Mouse (Mus musculus): ENCODE measurements around the gene Pknox1. TPM values are rescaled to one million over a fixed set of nuclear protein-coding genes. Genes with fewer than 3 reads are reported as not detected.

The Pknox1 gene
- total RNA-seq, 2 experiments from 2014 or later = 14.3 to 16.2 TPM

DNA sequence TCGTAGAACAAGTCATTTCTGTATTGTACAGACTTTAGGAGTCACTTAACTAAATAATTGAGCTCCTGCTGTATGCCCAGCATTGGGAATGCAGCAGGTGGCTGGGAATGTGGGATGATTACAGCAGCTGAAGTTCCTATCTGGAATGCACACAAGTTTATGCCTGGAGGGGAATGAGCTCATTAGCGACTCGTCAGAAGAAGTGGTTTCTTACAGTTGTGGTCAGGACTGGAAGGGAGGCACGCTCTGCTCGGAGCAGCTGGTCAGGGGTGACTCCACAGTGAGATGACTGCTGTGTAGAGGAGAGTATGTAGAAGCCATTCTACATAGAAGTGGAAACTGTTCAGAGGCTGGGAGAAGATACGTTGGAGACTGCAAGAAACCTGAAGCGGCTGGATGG, 10.1 kb downstream of the Pknox1 start:
- no peak for DNase-seq (ENCODE audit: extremely low spot score in 1 of 2, low spot score in 2 of 2)
- TF ChIP-seq CTCF (IDR thresholded peaks at IDR 0.05) = no peak
- no peak overlapping the region for H3K4me3 ChIP-seq
- intact Hi-C loops (cut with DNase I) = no loop called here
- H3K27ac ChIP-seq = no peak overlapping the region

DNA sequence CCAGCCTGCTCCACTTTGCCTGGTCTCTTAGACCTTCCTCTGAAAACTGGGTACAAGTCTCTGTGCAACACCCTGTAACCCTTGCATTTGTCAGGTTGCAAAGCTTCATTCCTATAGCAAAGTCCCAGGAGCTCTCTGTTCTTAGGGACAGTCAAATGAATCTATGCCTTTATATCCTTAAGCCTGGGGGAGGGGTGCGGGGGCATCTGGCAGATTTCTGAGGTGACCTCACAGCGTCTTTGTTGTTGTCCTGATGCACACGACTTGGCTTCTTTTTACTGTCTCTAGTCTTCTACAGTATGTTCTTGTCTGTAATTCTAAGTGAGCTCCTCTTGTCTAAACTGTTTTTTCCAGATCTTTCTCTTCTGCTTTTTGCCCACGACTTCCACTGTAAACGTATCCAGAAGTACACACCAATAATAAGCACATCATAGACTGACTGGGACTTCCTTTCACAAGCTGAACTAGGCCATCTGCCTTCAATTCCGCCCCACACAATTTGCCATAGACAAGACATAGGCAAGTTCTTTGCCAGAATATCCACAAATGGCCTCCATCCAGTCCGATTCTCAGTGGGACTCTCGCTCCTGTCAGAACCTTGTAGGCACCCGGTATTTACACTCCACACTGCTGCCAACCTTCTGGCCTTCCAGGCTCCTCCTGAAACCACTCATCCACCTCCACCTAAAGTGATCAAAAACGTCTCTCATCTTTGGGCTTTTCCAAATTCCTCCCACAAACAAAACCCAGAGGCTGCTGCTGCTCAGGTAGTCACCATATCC, 12.1 kb downstream of the Pknox1 start:
- intact Hi-C loops (cut with DNase I) = no loop called here
- no peak overlapping the region for H3K4me3 ChIP-seq
- DNase-seq (ENCODE audit: extremely low spot score in 1 of 2, low spot score in 2 of 2) = no peak
- no peak overlapping the region for H3K27ac ChIP-seq
- TF ChIP-seq CTCF (IDR thresholded peaks at IDR 0.05) = no peak

DNA sequence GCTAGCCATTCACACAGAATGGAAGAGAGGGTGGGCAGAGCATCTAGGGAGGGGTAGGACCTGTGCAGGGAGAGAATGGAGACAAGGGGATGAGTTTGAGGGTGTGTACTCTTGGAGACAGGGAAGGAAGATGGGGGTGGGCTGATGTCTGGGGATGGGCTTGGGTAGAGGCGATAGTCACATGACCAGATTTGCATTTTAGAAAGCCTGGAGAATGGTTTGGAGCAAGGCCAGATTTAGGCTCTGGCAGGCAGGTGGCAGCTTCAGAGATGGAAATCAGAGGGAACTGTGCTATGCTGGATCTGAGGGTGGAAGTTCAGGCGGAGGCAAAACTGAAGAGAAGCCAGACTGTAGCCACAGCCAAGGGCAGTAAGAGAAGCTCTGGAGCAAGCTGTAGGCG, 15.8 kb downstream of the Pknox1 start:
- no peak for TF ChIP-seq CTCF (IDR thresholded peaks at IDR 0.05)
- intact Hi-C loops (cut with DNase I) = no loop called here
- DNase-seq (ENCODE audit: extremely low spot score in 1 of 2, low spot score in 2 of 2) = no peak
- Histone ChIP-seq H3K4me3 (no peak overlapping the region), H3K27ac (no peak overlapping the region)

DNA sequence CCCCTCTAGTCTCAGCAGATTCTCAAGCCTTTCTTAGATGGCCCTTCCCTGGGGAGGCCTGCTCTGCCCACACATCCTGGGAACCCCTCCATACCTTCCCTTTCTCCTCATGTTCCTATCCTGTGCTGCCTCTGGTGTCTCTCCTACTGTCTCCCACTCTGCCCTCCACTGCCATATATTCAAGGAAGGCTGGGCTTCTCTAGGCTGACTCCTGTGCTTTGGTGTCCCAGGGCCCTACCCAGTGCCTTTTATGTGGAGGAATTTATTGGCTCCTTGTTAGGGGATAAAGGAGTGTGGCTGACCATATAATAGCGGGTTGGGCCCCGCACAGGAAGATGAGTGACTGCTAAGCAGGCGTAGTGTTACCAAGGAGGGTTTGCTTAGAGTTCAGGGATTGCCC, 18.7 kb downstream of the Pknox1 start:
- intact Hi-C loops (cut with DNase I) = no loop called here
- H3K4me3 ChIP-seq = no peak overlapping the region
- TF ChIP-seq CTCF (IDR thresholded peaks at IDR 0.05) = no peak
- no peak overlapping the region for H3K27ac ChIP-seq
- no peak for DNase-seq (ENCODE audit: extremely low spot score in 1 of 2, low spot score in 2 of 2)

DNA sequence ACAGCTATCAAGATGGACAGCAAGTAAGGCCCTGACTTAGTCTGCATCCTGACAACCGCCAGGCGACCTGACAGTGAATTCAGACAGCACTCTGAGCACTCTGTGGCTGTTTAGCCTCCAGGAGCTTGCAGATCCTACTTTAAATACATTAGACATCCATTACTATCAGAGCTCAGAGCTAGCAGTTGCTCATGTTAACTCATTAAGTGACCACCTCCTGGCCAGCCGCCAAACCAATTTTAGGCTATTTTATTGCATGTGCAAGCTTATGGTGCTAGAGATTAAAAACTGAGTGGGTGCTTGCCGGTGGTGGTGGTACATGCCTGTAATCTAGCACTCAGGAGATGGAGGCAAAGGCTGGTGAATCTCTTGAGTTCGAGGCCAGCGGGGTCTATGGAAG, 19.2 kb downstream of the Pknox1 start:
- Histone ChIP-seq H3K27ac (no peak overlapping the region), H3K4me3 (no peak overlapping the region)
- no peak for DNase-seq (ENCODE audit: extremely low spot score in 1 of 2, low spot score in 2 of 2)
- intact Hi-C loops (cut with DNase I) = no loop called here
- no peak for TF ChIP-seq CTCF (IDR thresholded peaks at IDR 0.05)

DNA sequence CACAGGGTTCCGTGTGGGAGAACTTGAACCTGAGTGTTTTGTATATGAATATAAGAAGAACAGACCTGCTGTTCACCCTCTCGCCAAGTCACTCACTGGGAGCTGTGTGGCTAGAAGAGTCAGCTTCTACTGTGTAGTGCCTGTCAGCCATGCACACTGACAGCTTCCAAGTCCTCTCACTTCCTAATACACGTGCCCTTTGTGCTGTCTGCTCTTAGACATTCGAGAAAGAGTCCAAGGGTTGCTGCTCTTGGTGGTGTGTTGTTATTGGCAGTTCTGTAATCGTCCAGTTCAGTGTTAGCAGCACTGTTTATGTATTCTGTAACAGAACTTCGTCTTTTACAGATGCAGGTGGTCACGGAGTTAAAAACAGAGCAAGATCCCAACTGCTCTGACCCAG, 23.6 kb downstream of the Pknox1 start:
- H3K27ac ChIP-seq = no peak overlapping the region
- TF ChIP-seq CTCF (IDR thresholded peaks at IDR 0.05) = no peak
- H3K4me3 ChIP-seq = no peak overlapping the region
- DNase-seq (ENCODE audit: extremely low spot score in 1 of 2, low spot score in 2 of 2) = no peak
- intact Hi-C loops (cut with DNase I) = no loop called here

DNA sequence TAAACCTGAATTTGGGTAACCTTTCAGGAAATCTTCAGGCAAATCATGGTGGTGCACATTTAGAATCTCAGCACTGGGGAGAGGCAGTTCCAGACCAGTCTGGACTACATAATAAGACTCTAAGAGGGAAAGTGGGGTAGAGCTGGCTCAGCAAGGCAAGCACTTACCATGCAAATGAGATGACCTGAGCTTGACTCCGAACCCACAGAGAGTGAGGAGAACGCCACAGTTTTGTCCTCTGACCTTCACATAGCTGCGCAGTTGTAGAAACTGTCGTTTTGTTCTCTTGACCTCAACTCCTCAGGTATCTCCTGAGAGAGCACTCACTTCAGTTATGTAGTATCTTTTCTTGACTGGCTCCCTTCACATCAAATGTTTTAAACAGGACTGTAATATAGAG, 24.2 kb downstream of the Pknox1 start:
- DNase-seq (ENCODE audit: extremely low spot score in 1 of 2, low spot score in 2 of 2) = no peak
- intact Hi-C loops (cut with DNase I) = no loop called here
- Histone ChIP-seq H3K27ac (no peak overlapping the region), H3K4me3 (no peak overlapping the region)
- TF ChIP-seq CTCF (IDR thresholded peaks at IDR 0.05) = no peak

DNA sequence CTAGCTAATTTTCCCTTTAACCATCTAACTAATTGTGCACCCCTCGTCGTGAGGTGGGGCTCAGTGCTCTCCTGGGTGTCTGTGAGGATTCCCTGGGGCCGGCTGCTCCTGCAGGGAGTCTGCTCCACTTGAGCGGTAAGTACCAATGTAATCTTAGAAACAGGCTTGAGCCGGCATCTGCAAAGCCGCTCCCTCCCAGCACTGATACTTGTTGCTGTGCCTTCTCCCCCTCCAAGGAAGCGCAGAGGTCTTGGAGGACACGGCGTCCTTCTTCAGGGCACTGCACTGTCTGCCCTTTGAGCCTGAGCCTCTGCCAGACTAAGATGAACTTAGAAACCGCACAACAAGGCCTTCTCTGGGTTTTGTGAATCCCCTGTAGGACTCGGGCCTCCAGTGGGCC, 26.3 kb downstream of the Pknox1 start:
- intact Hi-C loops (cut with DNase I) = no loop called here
- H3K4me3 ChIP-seq = no peak overlapping the region
- no peak for DNase-seq (ENCODE audit: extremely low spot score in 1 of 2, low spot score in 2 of 2)
- TF ChIP-seq CTCF (IDR thresholded peaks at IDR 0.05) = no peak
- H3K27ac ChIP-seq = no peak overlapping the region

DNA sequence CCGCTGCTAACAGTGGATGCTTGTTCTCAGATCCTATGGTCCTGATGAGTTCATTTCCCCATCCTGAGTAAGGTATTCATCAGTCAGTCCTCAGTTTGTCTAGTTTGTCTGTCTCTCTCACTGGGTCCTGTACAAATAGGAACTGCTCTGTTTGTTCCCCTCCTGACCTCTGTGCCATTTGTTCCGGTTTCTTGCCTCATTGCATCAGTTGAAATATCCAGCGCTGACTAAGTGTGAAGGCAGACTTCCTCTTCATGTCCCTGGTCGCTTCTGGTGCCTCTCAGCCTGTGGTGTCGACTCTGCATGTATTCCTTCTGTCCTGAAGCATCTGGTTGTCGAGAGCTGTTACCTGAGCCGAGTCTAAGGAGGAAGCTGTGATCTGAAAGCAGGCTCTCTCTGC, 30.1 kb downstream of the Pknox1 start:
- intact Hi-C loops (cut with DNase I) = no loop called here
- TF ChIP-seq CTCF (IDR thresholded peaks at IDR 0.05) = no peak
- no peak for DNase-seq (ENCODE audit: extremely low spot score in 1 of 2, low spot score in 2 of 2)
- no peak overlapping the region for H3K27ac ChIP-seq
- no peak overlapping the region for H3K4me3 ChIP-seq

DNA sequence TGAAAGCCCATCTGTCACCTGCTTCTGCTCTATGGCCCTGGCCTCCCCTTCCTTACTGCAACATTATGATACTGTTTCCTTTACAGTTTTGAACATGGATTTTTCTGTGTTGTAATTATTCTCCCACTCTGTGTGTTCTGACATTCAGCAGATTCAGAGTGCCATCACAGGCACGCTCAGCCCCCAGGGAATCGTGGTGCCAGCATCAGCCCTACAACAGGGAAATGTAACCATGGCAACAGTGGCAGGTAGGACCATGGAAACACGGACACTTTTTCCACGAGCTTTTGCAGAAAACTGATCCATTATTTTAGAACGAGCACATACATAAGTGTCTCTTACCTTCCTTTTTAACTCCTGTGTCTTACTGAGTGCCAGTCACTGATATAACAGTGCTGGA, 30.5 kb downstream of the Pknox1 start:
- no peak for TF ChIP-seq CTCF (IDR thresholded peaks at IDR 0.05)
- intact Hi-C loops (cut with DNase I) = no loop called here
- H3K4me3 ChIP-seq = no peak overlapping the region
- peak in 1 of 2 experiments; percentile 26 for DNase-seq (ENCODE audit: extremely low spot score in 1 of 2, low spot score in 2 of 2)
- no peak overlapping the region for H3K27ac ChIP-seq

DNA sequence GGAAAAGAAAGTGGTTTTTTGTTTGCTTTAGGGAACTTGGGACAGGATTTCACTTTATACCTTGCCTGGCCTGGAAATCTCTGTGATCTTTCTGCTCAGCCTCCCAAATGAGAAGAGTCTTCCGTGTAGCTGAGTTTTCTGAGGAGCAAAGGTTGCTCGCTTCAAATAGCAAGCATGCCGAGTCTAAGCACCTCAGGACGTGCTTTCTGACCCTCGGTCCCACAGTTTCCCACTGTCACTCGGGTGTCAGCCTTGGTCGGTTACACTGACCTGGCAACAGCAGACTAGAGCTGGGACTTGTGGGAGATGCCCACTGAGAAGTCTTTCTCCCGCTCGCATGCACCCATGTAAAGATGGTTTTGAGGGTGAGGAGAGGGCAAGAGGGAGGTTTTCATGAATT, 33.4 kb downstream of the Pknox1 start:
- no peak for TF ChIP-seq CTCF (IDR thresholded peaks at IDR 0.05)
- DNase-seq (ENCODE audit: extremely low spot score in 1 of 2, low spot score in 2 of 2) = no peak
- intact Hi-C loops (cut with DNase I) = no loop called here
- no peak overlapping the region for H3K4me3 ChIP-seq
- H3K27ac ChIP-seq = no peak overlapping the region

DNA sequence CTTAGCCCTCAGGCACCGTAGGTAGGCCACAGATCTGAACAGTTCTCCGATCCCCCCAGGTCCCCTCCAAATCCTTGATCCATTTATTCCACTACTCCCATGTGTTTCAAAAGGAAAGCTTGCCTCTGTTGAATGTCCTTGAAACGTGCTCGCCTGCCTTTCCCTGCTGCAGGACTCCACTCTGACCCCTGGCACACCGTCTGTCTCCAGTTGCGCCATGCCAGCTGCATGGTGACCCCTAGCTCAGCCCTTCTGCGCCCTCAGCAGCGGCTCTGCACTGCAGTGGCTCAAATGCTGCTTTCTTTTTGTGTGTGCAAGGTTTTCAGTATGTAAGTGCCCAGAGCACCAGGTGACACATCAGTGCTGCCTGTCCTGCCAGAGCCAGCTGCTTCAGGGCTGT, 34.1 kb downstream of the Pknox1 start:
- Histone ChIP-seq H3K27ac (no peak overlapping the region), H3K4me3 (no peak overlapping the region)
- no peak for TF ChIP-seq CTCF (IDR thresholded peaks at IDR 0.05)
- intact Hi-C loops (cut with DNase I) = no loop called here
- no peak for DNase-seq (ENCODE audit: extremely low spot score in 1 of 2, low spot score in 2 of 2)

DNA sequence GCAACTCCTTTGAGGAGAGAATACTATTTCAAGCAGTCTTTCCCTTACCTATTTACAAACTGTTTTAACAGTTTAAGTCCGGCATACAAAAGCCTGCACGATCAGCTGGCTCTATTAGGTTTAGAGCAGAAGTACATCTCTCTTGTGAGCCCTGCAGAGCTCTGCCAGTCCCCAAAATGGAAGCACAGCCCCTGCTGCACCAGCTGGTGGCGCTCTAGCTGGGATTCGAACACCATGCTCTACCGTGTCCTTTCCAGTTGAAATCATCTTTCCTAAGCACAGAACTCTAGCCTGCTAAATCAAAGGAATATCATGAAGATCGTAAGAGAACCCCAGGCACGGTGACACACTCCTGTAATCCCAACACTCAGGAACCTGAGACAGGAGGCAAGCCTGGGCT, 41.9 kb downstream of the Pknox1 start:
- Histone ChIP-seq H3K27ac (no peak overlapping the region), H3K4me3 (no peak overlapping the region)
- no peak for DNase-seq (ENCODE audit: extremely low spot score in 1 of 2, low spot score in 2 of 2)
- intact Hi-C loops (cut with DNase I) = no loop called here
- TF ChIP-seq CTCF (IDR thresholded peaks at IDR 0.05) = peak; percentile 41

Data from left cerebral cortex, adult 2 months (tissue).